Mouse (Mus musculus) CH12.LX (cell line): ENCODE measurements at regions not wholly inside any gene's neighbourhood (a gene's known extent, or its start where the extent isn't known, plus 50 kb on each side); places are given as distances from the start of the nearest gene placed in this dataset.

ENCODE experiments used
- DNase-seq: peaks from one replicate; pipeline ENCODE4 v3.0.0-alpha.2; 2013; ENCODE audit errors: extremely low read depth
- H3K27ac ChIP-seq: 2 replicates; pipeline ENCODE4 v1.5.1; 2012; ENCODE audit warnings: low read depth, mild to moderate bottlenecking, control low read depth, moderate library complexity; ENCODE audit not compliant: insufficient read depth
- H3K27me3 ChIP-seq: replicated peaks from 2 replicates; pipeline ENCODE3; 2012; ENCODE audit warnings: inconsistent platforms
- H3K36me3 ChIP-seq, 2 experiments: replicated peaks in 1 of 2; 2 replicates each; pipeline versions ENCODE3 to v1.6.1; 2012; ENCODE audit warnings: inconsistent platforms in 1 of 2, low read length in 1 of 2, mild to moderate bottlenecking in 1 of 2, mixed read lengths in 1 of 2, moderate library complexity in 1 of 2; ENCODE audit not compliant: control insufficient read depth in 1 of 2, insufficient read depth in 1 of 2
- H3K4me1 ChIP-seq, 2 experiments: 2 replicates each; pipeline ENCODE4 v1.6.1; 2012; ENCODE audit warnings: inconsistent platforms in 1 of 2, moderate library complexity in 1 of 2; ENCODE audit not compliant: insufficient read depth in 2 of 2, control insufficient read depth in 1 of 2
- H3K4me2 ChIP-seq: 2 replicates; pipeline ENCODE4 v1.6.1; 2012; ENCODE audit warnings: low read depth, mild to moderate bottlenecking, control low read depth; ENCODE audit not compliant: poor library complexity, insufficient read depth, severe bottlenecking
- H3K4me3 ChIP-seq, 3 experiments: fragments of 150-350 bp in 1 of 3; sonication (generic) in 1 of 3; replicated peaks in 1 of 3; 2 replicates each; pipeline versions ENCODE3 to v1.5.1; 2011 to 2012; ENCODE audit warnings: low read depth in 2 of 3, low read length in 2 of 3, mild to moderate bottlenecking in 2 of 3, moderate library complexity in 2 of 3, control low read depth in 1 of 3, improper control_type of control experiment in 1 of 3, inconsistent platforms in 1 of 3, mixed read lengths in 1 of 3; ENCODE audit not compliant: poor library complexity in 1 of 3
- H3K79me2 ChIP-seq: replicated peaks from 2 replicates; pipeline ENCODE4 v1.6.1; 2012; ENCODE audit warnings: mild to moderate bottlenecking, moderate library complexity; ENCODE audit not compliant: control insufficient read depth, poor library complexity, insufficient read depth, severe bottlenecking; ENCODE audit errors: extremely low read depth
- H3K9ac ChIP-seq: 2 replicates; pipeline ENCODE4 v1.6.1; 2012; ENCODE audit warnings: low read depth, mild to moderate bottlenecking, control low read depth, moderate library complexity; ENCODE audit not compliant: insufficient read depth
- H3K9me3 ChIP-seq: replicated peaks from 2 replicates; pipeline ENCODE3; 2012; ENCODE audit warnings: low read length, inconsistent platforms, mixed read lengths
- CHD1 ChIP-seq: IDR thresholded peaks from 2 replicates; pipeline ENCODE4 v1.6.1; 2012; ENCODE audit warnings: low read depth, low read length, improper control_type of control experiment, inconsistent platforms
- CTCF ChIP-seq, 2 experiments: IDR thresholded peaks in 1 of 2; conservative IDR thresholded peaks in 1 of 2; 2 replicates each; pipeline ENCODE4 v1.5.1; 2011 to 2012; ENCODE audit warnings: low read depth in 2 of 2, low read length in 2 of 2, improper control_type of control experiment in 1 of 2, inconsistent platforms in 1 of 2, mild to moderate bottlenecking in 1 of 2, moderate library complexity in 1 of 2
- E2F4 ChIP-seq: IDR thresholded peaks from 2 replicates; pipeline ENCODE4 v1.6.1; 2011; ENCODE audit warnings: low read depth, low read length, improper control_type of control experiment; ENCODE audit not compliant: insufficient replicate concordance
- ELF1 ChIP-seq: IDR thresholded peaks from 2 replicates; pipeline ENCODE4 v1.6.1; 2014; ENCODE audit warnings: low read depth, mild to moderate bottlenecking, inconsistent platforms, low read length, improper control_type of control experiment
- KAT2A ChIP-seq: IDR thresholded peaks from 2 replicates; pipeline ENCODE4 v1.6.1; 2012; ENCODE audit warnings: low read length, improper control_type of control experiment, inconsistent platforms; ENCODE audit not compliant: insufficient replicate concordance
- MAFK ChIP-seq: IDR thresholded peaks from 2 replicates; pipeline ENCODE4 v1.6.1; 2011; ENCODE audit warnings: low read length, improper control_type of control experiment; ENCODE audit not compliant: insufficient replicate concordance
- MAZ ChIP-seq: IDR thresholded peaks from 2 replicates; pipeline ENCODE4 v1.6.1; 2012; ENCODE audit warnings: low read depth, mild to moderate bottlenecking, inconsistent platforms, low read length, improper control_type of control experiment, moderate library complexity
- MYC ChIP-seq: IDR thresholded peaks from 2 replicates; pipeline ENCODE4 v1.6.1; 2011; ENCODE audit warnings: low read depth, mild to moderate bottlenecking, improper control_type of control experiment, low read length
- NRF1 ChIP-seq: IDR thresholded peaks from 2 replicates; pipeline ENCODE4 v1.6.1; 2014; ENCODE audit warnings: low read depth, mild to moderate bottlenecking, inconsistent platforms, low read length, improper control_type of control experiment, moderate library complexity
- PAX5 ChIP-seq: IDR thresholded peaks from 2 replicates; pipeline ENCODE4 v1.6.1; 2012; ENCODE audit warnings: low read length, inconsistent platforms, mixed read lengths
- POLR2A ChIP-seq: IDR thresholded peaks from 2 replicates; pipeline ENCODE4 v1.6.1; 2011; ENCODE audit warnings: low read depth, mild to moderate bottlenecking, improper control_type of control experiment, low read length
- USF2 ChIP-seq: conservative IDR thresholded peaks from 2 replicates; pipeline ENCODE4 v1.6.1; 2011; ENCODE audit warnings: low read depth, low read length, improper control_type of control experiment
- ZMIZ1 ChIP-seq: IDR thresholded peaks from 2 replicates; pipeline ENCODE4 v1.6.1; 2012; ENCODE audit warnings: low read depth, mild to moderate bottlenecking, inconsistent platforms, low read length, improper control_type of control experiment
- dilution Hi-C: fragments of 300-500 bp; cut with MboI; formaldehyde crosslinking; loops from 2 replicates; pipeline ENCODE4 v1.14.3; 2020; ENCODE audit warnings: low sequenced_read_pairs; ENCODE audit not compliant: extremely low pct_unique_long_range_greater_than_20kb, extremely low pct_ligation_motif_present
- in situ Hi-C: fragments of 300-500 bp; cut with MboI; formaldehyde crosslinking; loops from 3 replicates; pipeline ENCODE4 v1.14.3; 2019; ENCODE audit warnings: low sequenced_read_pairs, low pct_ligation_motif_present, low pct_unique_long_range_greater_than_20kb, mixed read lengths

DNA sequence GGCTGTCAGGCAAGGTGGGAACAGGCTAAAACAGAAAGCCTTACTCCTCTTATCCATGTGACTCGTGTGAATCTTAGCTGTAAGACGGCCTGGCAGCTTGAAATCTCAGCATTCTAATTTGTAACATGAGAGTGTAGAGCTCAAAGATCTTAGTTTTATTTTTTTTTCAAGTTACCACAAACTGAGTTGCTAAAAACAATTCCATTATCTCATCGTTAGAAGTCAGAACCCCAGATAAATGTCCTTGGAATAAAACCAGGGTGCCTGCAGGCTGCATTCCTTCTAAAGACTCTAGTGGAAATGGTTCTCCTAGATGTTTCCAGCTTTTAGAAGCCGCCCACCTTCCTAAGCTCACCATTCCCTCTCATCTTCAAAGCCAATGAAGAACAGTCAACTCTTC lies 283.4 kb downstream of the Gja1 start:
- no peak overlapping the region for H3K4me2 ChIP-seq
- H3K36me3 ChIP-seq = no peaks in the 10 kb centered on the region
- dilution Hi-C loops (no loop called here), in situ Hi-C loops (no loop called here)
- H3K27me3 ChIP-seq = no peaks in the 10 kb centered on the region
- no peak for DNase-seq
- TF ChIP-seq PAX5 = no peak
- TF ChIP-seq CHD1 = no peak
- no peak for TF ChIP-seq KAT2A
- TF ChIP-seq MAZ = no peak
- TF ChIP-seq POLR2A = no peak
- TF ChIP-seq ZMIZ1 = no peak
- TF ChIP-seq CTCF (conservative IDR thresholded peaks at IDR 0.05 in 1 of 2, IDR thresholded peaks at IDR 0.05 in 1 of 2; ENCODE audit: low read depth in 2 of 2, low read length in 2 of 2) = no peak
- H3K79me2 ChIP-seq = no peaks in the 10 kb centered on the region
- H3K4me3 ChIP-seq = no peak overlapping the region
- H3K27ac ChIP-seq = no peak overlapping the region
- no peak overlapping the region for H3K9ac ChIP-seq
- H3K9me3 ChIP-seq = no peaks in the 10 kb centered on the region
- H3K4me1 ChIP-seq = no peaks in the 10 kb centered on the region

- dilution Hi-C loops = no loop called here
- Histone ChIP-seq H3K36me3 (no peaks in the 10 kb centered on the region), H3K9ac (no peak overlapping the region), H3K9me3 (no peaks in the 10 kb centered on the region), H3K27ac (no peak overlapping the region), H3K79me2 (no peaks in the 10 kb centered on the region), H3K4me3 (no peak overlapping the region), H3K4me2 (no peak overlapping the region), H3K27me3 (no peaks in the 10 kb centered on the region), H3K4me1 (no peaks in the 10 kb centered on the region)
- TF ChIP-seq E2F4 = no peak
- in situ Hi-C loops = no loop called here
- no peak for DNase-seq
Measured at GRCm38 (mm10) chr10:56673919-56674318, 296.8 kb downstream of the Gja1 start.

DNA sequence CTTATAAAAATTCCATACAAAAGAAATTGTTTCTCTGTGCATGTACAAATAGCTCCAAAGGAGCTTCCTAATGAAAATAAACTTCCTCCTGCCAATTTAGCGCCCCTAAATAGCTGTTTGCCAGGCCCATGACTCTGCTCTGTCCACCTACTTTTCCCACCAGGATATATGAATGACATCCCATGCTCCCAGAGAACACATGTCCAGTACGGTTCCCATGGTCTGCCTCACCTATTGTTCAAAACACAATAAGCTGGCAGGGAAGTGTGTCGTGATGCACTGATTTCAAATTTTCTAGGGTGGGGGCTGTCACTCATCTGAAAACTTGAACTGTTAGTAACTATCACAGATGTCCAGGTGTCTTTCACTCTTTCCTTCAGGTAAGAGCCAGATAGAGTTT lies 305.8 kb downstream of the Gja1 start:
- Histone ChIP-seq H3K27me3 (no peaks in the 10 kb centered on the region), H3K79me2 (no peaks in the 10 kb centered on the region), H3K9ac (no peak overlapping the region), H3K4me3 (no peak overlapping the region), H3K9me3 (no peaks in the 10 kb centered on the region), H3K4me2 (no peak overlapping the region), H3K27ac (no peak overlapping the region), H3K4me1 (no peaks in the 10 kb centered on the region), H3K36me3 (no peaks in the 10 kb centered on the region)
- in situ Hi-C loops (no loop called here), dilution Hi-C loops (no loop called here)
- DNase-seq = no peak
- TF ChIP-seq USF2 (no peak), KAT2A (no peak), PAX5 (no peak), MAFK (no peak), MYC (no peak), ELF1 (no peak), NRF1 (no peak)
